Mouse (Mus musculus) fat pad, adult 2 months (tissue): ENCODE measurements around the gene Fam161a.
A peak's percentile ranks its signal among the peaks of the same experiment; 100 is the strongest.
"Not testable (repeated sequence)": the region's sequence is repeated elsewhere in the genome, so short reads cannot be mapped to it uniquely, and the experiment has no call there.

Source experiments
- DNase-seq: peaks from one replicate; pipeline ENCODE4 v3.0.0-alpha.2; 2011; ENCODE audit warnings: low read depth, low spot score; ENCODE audit errors: extremely low read depth

Fam161a gene

DNA sequence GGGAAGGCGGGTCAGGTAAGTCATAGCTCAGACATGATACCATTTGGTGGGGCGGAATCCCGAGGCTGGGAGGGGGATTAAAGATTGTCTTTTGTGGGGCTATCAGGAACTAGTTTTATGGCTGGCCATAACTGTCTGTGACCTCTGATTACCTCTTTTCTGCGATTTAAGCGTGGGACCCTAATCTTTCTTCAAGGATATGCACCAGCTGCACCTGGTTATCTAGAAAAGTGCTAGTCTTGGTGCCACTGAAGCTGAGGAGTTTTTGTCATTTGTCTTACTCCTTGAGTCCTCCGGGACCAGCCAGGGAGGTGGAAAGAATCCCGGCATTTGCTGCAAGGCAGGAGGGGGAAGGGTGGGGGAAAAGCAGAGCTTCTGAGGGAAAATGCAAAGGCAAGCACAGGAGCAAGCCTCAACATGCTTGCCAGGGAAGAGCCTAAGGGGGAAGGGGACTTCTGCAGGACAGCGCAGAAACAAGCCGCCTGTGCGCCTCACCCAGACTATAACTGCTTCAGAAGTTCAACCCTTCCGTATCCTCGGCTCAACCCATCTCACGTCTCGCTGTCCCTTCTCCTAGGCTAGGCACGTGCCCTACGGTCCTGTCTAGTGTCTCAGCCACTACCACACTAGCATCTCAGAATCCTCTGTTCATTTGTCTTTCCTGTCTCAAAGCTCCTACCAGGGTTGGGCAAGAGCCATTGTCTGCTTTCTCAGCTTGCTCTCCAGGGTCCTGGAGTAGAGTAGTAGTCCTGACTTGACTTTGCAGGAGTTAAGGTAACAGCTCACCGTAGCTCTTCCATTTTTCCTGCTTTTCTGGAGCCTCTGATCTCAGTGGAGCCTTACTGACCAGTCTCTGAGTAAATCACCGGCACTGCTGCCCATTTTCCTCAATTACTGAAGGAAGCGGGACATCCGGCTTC is 40.6 kb downstream of the Fam161a start:
- DNase-seq = no peak

DNA sequence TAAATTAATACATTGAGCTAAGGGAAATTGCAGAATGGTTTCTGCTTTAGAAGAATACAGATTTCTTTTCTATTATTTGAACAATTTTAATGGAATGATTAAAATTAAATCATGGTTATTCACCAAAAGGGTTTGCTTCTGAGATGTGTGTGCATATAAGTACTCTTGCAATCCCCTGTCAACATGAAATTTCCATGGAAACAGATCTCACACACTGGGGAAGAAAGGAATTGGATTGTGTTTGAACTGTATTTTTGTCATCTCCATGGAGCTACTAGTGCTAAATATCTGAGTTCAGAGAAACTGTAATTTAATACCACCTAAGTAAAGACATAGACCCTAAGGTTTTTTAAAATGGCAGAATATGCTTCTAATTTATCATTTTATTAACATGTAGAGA is 42.3 kb downstream of the Fam161a start:
- no peak for DNase-seq

DNA sequence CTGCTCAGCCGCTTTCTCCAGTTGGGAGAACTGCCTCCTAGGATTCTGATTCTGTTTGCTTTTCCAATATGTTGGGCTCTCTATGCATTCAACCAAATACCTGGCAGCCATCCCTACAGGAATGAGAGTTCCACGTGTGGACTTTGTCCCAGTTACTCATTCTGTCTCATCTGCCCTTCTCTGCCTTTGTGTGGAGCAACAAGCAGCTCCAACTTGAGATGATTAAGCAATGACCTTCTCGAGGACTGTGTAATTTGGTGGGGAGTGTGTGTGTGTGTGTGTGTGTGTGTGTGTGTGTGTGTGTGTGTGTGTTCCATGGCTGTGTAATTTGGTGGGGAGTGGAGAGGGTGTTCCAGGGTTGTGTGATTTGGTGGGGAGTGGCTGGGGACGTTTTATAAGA is 45.0 kb downstream of the Fam161a start:
- no peak for DNase-seq

DNA sequence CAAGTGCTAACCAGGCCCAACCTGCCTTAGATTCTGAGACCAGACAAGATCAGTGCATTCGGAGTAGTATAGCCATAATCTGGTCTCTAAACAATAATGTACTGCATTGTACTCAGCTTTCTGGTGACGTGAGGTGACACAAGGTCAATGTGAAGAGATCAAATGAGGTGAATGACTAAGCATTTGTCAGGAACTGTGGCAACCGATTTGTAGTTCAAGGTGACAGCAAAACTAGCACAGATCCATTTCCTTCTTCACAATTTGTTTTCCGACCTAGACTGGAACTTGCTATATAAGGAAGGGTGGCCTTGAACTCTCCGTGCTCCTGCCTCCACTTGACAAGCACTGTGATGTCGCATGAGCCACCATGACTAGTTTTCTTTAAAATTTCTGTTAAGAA is 55.8 kb downstream of the Fam161a start:
- DNase-seq = no peak

DNA sequence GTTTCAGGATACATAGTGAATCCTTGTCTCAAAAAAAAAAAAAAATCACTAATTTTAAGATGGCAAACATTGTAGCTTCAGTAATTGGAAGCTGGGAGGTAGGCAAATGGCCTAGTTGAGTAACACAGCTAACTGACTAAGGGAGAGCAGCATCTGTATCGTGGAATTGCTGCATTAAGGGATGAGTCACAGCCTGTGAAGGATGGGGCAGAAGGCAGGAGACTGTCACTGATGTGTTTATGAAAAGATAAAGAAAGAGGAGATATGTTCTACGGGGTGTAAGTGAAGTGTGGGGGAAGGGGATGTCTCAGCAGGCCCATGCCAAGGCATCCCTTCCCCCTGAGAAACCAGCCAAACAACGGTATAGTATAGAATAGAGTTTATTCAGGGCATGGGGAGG is 56.5 kb downstream of the Fam161a start:
- no peak for DNase-seq

DNA sequence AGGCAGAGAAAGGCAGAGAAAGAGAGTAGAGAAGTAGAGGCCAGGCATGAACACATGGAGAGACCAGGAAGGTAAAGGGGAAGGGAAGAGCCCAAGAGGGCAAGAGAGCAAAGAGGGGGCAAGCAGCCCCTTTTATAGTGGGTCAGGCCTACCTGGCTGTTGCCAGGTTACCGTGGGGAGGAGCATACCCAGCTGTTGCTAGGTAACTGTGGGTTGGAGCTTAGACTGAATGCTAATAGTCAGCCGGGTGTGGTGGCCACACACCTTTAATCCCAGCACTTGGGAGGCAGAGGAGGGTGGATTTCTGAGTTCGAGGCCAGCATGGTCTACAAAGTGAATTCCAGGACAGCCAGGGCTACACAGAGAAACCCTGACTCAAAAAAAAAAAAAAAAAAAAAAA is 56.9 kb downstream of the Fam161a start:
- DNase-seq = not testable (repeated sequence)

DNA sequence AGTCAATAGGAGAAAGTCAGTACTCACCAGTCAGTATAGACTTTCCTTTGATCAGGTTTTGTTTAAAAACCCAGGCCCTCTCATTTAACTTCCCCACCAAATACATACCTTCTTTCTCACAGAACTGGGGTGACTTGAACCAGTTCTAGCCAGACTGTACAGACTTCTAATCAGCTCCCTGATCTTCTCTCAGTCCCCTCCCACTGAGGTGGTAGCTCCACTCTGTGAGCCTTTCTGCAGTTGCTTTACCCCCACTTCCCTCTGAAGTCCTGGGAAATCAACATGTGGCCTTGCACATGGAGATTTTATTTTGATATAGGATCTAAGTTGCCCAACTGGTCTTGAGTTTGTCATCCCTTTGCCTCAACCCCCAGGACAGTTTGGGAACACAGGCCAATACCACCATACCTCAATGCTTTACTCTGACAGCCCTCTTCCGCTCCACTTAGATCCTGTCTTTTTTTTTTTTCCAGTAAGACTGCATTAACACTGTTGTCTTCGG is 57.9 kb downstream of the Fam161a start:
- no peak for DNase-seq

DNA sequence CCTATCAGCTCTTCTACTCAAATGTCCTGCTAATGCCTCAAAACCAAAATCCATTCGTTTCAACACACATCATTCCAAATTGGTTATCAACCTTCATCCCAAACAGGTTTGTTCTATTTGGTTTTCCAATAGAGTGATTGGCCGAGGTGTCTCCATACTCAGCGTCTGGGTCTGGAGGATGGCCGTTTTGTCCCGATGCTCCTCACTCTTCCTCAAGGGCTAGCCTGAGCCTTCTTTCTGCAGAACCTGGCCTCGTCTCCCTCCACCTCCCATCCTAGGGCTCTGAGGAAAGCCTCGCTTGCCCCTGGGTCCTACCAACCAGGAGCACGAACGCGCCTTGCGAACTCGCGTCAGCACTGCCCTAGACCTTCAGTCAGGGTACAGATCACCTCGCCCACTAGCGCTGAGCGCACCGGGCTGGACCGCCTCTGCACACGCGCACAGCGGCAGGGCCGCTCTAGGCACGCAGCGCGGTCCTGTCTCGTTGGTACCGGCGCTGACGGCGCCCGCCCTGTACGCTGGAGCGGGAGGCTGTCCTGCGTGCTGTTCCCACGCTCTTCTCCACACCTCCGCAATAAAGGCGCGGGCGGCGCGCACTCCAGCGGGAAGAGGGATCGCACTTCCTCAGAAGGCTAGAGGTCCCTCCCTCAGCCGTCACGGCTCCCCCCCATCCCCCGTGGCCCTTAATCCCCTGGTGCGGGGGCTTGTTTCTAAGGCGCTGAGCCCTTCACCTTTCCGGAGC is 60.2 kb downstream of the Fam161a start:
- DNase-seq = peak; percentile 43

DNA sequence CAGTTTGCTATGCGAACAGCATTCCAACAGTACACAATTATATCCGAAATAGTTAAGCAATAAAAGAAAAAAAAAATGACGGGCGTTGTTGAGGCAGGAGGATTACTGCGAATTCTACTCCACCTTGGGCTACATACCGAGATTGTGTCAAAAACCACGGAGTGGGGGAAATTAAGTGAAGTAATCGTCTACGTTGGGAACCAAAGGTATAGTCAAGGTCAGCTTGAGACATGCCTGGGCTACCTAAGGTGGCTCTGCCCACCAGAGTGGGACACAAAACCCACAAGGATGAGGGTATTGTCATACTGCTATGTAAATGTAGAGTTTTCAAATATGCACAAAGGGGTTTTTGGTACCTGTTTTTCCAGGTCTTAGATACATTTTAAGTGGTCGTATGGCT is 60.9 kb downstream of the Fam161a start:
- DNase-seq = no peak

DNA sequence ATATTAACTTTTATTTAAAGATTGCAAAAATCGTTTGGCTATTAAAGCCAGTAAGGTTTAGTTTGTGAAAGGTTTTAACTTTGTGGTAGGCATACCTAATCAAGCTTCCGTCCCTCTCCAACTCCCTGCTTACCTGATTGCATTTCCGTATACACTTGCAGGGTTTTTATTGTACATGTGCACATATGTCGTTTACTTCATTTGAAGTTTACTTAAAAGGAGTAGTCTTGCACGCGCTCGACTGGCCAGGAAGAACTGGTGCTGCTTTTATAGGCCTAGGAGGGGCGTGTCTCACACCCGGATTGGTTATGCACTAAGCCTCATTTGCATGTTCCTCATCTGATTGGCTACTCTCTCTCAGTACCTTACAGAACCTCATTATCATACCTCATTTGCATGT is 61.7 kb downstream of the Fam161a start:
- DNase-seq = not testable (repeated sequence)

DNA sequence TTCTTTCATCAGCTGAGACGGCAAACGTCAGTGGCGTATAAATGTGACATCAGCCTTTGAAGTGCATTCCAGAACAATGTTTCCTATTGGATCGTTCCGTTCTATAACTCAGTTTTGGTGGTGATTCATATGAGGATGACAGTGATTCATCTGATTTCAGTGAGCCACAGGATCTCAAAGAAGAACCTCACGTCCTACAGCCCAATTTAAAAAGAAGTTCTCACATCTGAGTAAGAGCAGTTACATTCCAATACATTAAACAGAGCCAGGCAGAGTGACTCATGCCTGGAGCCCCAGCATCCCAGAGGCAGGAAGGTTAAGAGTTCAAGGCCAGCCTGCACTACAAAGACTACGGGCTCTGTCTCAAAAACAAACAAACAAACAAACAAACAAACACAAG is 67.5 kb downstream of the Fam161a start:
- DNase-seq = no peak

DNA sequence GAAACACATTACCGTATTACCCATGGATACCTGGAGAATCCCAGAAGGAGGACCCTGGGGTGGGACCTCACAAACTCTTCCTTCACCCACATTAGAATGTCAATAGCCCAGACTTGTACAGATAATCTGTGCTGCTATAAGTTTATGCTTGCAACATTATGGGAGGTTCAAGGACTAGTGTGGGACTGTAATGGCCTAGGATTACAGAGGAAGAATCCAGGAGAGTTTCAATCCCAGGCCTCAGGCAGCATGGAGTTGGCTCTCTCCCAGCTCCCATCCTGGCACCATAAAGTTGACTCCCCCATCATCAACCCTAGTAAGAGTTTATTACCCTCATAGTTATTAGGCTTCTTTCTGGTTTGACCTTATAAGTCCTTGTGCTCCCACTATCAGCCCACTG is 71.2 kb downstream of the Fam161a start:
- DNase-seq = peak; percentile 63
